Mouse (Mus musculus): ENCODE measurements around the gene Ifnl3.

DNA sequence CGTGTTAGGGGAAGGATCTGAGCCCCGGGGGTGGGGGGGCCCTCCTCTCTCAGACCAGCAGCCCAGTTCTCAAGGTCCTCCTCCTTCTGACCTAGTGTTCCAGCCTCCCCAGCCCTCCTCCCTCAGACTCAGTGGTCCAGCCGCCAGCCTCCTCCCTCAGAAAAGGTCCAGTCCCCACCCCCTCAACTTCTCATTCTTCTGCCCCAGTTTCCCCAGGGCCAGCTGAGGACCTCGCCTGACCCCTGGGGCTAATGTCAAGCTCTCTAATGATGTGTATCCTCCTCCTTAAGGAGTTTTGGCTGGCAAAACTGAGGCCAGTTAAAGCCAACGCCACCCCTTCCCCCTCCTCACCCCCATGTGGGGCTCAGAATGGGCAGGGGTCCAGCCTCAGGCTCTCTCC lies 24.5 kb downstream of the Ifnl3 start, which contains the start of gene Nccrp1:
- TF ChIP-seq CTCF (IDR thresholded peaks at IDR 0.05; ENCODE audit: low read depth) (no peak), EP300 (IDR thresholded peaks at IDR 0.05; ENCODE audit: low read depth) (no peak)

Measured in liver, embryonic 14.5 days (tissue).